Mouse (Mus musculus) spleen, adult 2 months (tissue): Measurements from ENCODE around the gene Mindy1. TPM values are rescaled to one million over a fixed set of nuclear protein-coding genes. Genes with fewer than 3 reads are reported as not detected.

Experiments
- DNase-seq, 2 experiments: peaks; one replicate each; pipeline versions ENCODE4 v3.0.0 to v3.0.0-alpha.2; 2012 to 2021; ENCODE audit warnings: low spot score in 2 of 2, low read depth in 1 of 2
- H3K27ac ChIP-seq: fragments of 200-500 bp; 2 replicates; pipeline ENCODE4 v1.5.1; 2012; ENCODE audit warnings: low read length, inconsistent platforms; ENCODE audit not compliant: insufficient read depth
- H3K27me3 ChIP-seq: fragments of 200-500 bp; 2 replicates; pipeline ENCODE4 v1.6.1; 2012; ENCODE audit warnings: mild to moderate bottlenecking, moderate library complexity, low read length, inconsistent platforms; ENCODE audit not compliant: control insufficient read depth, insufficient read depth
- H3K36me3 ChIP-seq: fragments of 200-500 bp; 2 replicates; pipeline ENCODE4 v1.6.1; 2012; ENCODE audit warnings: mild to moderate bottlenecking, low read length, inconsistent platforms; ENCODE audit not compliant: control insufficient read depth, insufficient read depth
- H3K4me1 ChIP-seq: fragments of 200-500 bp; 2 replicates; pipeline ENCODE4 v1.6.1; 2011; ENCODE audit warnings: inconsistent platforms; ENCODE audit not compliant: control insufficient read depth, insufficient read depth, insufficient read length
- H3K4me3 ChIP-seq: fragments of 200-500 bp; 2 replicates; pipeline ENCODE4 v1.5.1; 2011; ENCODE audit warnings: mild to moderate bottlenecking, inconsistent platforms; ENCODE audit not compliant: insufficient read depth, insufficient read length; ENCODE audit errors: extremely low read depth
- CTCF ChIP-seq: fragments of 200-500 bp; IDR thresholded peaks from 2 replicates; pipeline ENCODE4 v1.5.1; 2011; ENCODE audit warnings: mild to moderate bottlenecking, inconsistent platforms; ENCODE audit not compliant: insufficient read depth, insufficient read length, insufficient replicate concordance; ENCODE audit errors: extremely low read depth
- POLR2A ChIP-seq: fragments of 200-500 bp; IDR thresholded peaks from 2 replicates; pipeline ENCODE4 v1.6.1; 2011; ENCODE audit warnings: low read depth, low read length, inconsistent platforms
- WGBS: fragments of 180-500 bp; shearing (Covaris S2); methylation state at CpG from one replicate; pipeline ENCODE4 v1.1.7; 2018; 5-methylcytosine and 5-hydroxymethylcytosine counted together
- polyA plus RNA-seq: library from polyadenylated mRNA; depleted of rRNA; stranded (reverse); fragments of >200 nt; gene quantifications from 2 replicates; pipeline ENCODE4 v1.2.3, GENCODE M21; 2012

Mindy1 gene
- polyA plus RNA-seq, 1 experiment: 44.8 TPM

DNA sequence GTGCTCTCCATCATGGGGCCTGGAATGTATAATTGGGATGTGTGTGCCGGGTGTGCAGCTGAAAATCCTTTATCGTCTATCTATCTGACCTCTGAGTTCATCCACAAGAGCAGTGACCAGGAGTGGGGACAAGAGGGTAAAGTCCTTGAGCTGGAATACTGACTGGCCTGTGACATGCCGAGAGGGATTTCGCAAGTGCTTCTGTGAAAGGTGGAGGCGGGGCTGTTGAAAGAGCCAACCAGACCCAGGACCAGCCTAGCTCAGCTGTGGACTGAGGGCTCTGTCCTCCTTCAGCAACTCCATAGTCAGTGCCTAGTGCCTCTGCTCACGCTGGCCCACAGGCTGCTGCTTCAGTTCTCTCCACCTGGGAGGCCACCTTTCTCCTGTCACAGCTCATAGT lies 37.4 kb downstream of the Mindy1 start:
- Histone ChIP-seq H3K4me1 (peaks cover 15% of the 10 kb centered on the region; the same call in 1 of the 2 replicates), H3K27ac (no peak overlapping the region), H3K4me3 (no peak overlapping the region), H3K27me3 (no peaks in the 10 kb centered on the region), H3K36me3 (peaks cover 30% of the 10 kb centered on the region)
- no peak for DNase-seq
- TF ChIP-seq POLR2A: no peak
- TF ChIP-seq CTCF: no peak
- WGBS: 69% methylated on average over 6 of the region's 6 CpGs

DNA sequence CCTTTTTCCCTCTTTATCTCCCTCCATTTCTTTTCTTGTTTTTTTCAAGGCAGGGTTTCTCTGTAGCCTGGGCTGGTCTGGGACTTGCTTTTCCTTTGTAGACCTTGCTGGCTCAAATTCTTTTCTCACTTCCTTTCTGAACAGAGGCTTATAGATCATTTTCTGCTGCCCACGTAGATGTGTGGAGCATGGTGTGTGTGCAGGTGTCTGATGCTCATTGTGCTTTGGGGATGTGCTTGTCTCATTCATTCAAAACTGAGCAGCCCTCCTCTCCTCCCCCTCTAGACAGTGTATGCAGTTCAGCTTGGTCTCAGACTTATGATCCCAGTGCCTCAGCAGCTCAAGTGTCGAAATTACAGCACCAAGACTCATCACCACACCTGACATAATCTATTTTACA lies 38.0 kb downstream of the Mindy1 start:
- H3K27me3 ChIP-seq: no peaks in the 10 kb centered on the region
- peaks cover 15% of the 10 kb centered on the region; the same call in 1 of the 2 replicates for H3K4me1 ChIP-seq
- peaks cover 31% of the 10 kb centered on the region for H3K36me3 ChIP-seq
- TF ChIP-seq CTCF: no peak
- no peak for TF ChIP-seq POLR2A
- 45% methylated on average over 2 of the region's 2 CpGs for WGBS
- no peak overlapping the region for H3K27ac ChIP-seq
- H3K4me3 ChIP-seq: no peak overlapping the region
- no peak for DNase-seq

GRCm38 (mm10) chr3:95319701-95320625 lies 38.8 kb downstream of the Mindy1 start:
- Histone ChIP-seq H3K4me3 (no peak overlapping the region), H3K27me3 (no peaks in the 10 kb centered on the region), H3K27ac (no peak overlapping the region), H3K36me3 (peaks cover 35% of the 10 kb centered on the region), H3K4me1 (peaks cover 12% of the 10 kb centered on the region; the same call in 1 of the 2 replicates)
- no peak for DNase-seq
- 88% methylated on average over 12 of the region's 12 CpGs for WGBS
- TF ChIP-seq CTCF (no peak), POLR2A (no peak)

DNA sequence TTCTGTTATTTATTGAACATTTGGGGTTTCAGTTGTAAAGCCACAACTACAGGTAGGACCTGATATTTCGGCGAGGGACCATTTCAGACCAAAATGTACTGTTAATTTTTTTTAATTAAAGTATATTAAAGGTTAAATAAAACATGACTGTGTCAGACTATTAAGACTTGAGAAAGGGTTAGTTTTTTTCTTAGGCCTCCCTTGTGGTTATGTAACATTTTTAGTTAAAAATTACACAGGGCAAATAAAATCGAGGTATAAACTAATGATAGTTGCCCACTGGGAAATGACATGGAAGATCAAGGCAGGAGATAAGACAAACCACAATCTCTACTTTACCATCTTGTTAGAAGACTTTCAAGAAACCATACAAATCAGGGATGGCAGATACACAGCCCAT lies 42.3 kb downstream of the Mindy1 start:
- WGBS: 63% methylated on average over 3 of the region's 3 CpGs

GRCm38 (mm10) chr3:95324454-95325144 lies 43.5 kb downstream of the Mindy1 start:
- no peak overlapping the region for H3K27ac ChIP-seq
- DNase-seq: no peak
- WGBS: 90% methylated on average over 6 of the region's 6 CpGs
- no peaks in the 10 kb centered on the region for H3K4me1 ChIP-seq
- TF ChIP-seq POLR2A (no peak), CTCF (no peak)
- no peaks in the 10 kb centered on the region for H3K27me3 ChIP-seq
- peaks cover 52% of the 10 kb centered on the region for H3K36me3 ChIP-seq
- H3K4me3 ChIP-seq: no peak overlapping the region

More for the DNA sequence above, 42.3 kb downstream of the Mindy1 start:
- Histone ChIP-seq H3K4me3 (no peak overlapping the region), H3K4me1 (no peaks in the 10 kb centered on the region; the same call in 1 of the 2 replicates), H3K27me3 (no peaks in the 10 kb centered on the region), H3K27ac (no peak overlapping the region), H3K36me3 (peaks cover 50% of the 10 kb centered on the region)
- no peak for DNase-seq
- no peak for TF ChIP-seq CTCF
- no peak for TF ChIP-seq POLR2A

DNA sequence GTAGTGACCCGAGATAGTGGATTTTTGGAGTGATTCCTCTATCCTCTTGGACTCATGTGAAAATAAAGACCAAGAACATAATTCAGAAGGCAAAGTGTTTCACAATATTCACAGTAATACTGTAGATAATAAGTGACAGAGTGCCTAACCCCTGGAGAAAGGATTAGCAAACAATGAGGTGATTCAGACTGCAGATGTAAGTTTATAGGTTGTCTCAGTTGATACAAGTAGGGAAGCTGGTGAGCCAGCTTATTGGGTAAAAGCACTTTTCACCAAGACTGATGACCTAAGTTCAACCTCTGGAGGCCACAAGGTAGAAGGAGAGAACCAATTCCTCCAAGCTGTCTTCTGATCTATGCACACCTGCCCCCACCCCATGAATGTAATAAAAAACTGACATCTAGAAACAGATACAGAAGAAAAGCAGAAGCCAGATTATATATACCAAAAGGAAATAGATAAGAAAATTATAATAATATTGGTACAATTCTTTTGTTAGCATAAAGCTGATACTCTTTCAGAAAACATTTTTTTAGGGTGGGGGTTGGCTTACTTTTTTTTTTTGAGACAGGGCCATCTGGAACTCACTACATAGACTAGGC lies 47.8 kb downstream of the Mindy1 start:
- DNase-seq: no peak
- Histone ChIP-seq H3K4me3 (no peak overlapping the region), H3K4me1 (no peaks in the 10 kb centered on the region), H3K27ac (no peak overlapping the region), H3K36me3 (peaks cover 29% of the 10 kb centered on the region), H3K27me3 (no peaks in the 10 kb centered on the region)
- TF ChIP-seq POLR2A (no peak), CTCF (no peak)
- WGBS: 88% methylated on average over 1 of the region's 1 CpGs
